Mouse (Mus musculus) lung, embryonic 16.5 days (tissue): Measurements from ENCODE around the gene Pcmt1. TPM values are rescaled to one million over a fixed set of nuclear protein-coding genes. Genes with fewer than 3 reads are reported as not detected.
"Not testable (repeated sequence)": the region's sequence is repeated elsewhere in the genome, so short reads cannot be mapped to it uniquely, and the experiment has no call there.

Source experiments
- ATAC-seq: fragments of 200-750 bp; cut with Nextera tagmentation; 2 replicates; pipeline ENCODE4 v1.8.0; 2017; ENCODE audit warnings: low read depth, mild to moderate bottlenecking, moderate library complexity
- H3K27ac ChIP-seq: fragments of 300-500 bp; sonication (generic); 2 replicates; pipeline ENCODE4 v1.5.1; 2014; ENCODE audit warnings: mild to moderate bottlenecking, control low read depth, low read length
- H3K27me3 ChIP-seq: fragments of 300-500 bp; sonication (generic); 2 replicates; pipeline ENCODE4 v1.6.1; 2014; ENCODE audit warnings: low read depth, low read length, mixed read lengths; ENCODE audit not compliant: control insufficient read depth, insufficient read depth
- H3K36me3 ChIP-seq: fragments of 300-500 bp; sonication (generic); 2 replicates; pipeline ENCODE4 v1.6.1; 2014; ENCODE audit warnings: low read length; ENCODE audit not compliant: control insufficient read depth, insufficient read depth
- H3K4me1 ChIP-seq: fragments of 300-500 bp; sonication (generic); replicated peaks from 2 replicates; pipeline ENCODE4 v1.6.1; 2014; ENCODE audit warnings: low read length, mixed read lengths; ENCODE audit not compliant: control insufficient read depth, insufficient read depth
- H3K4me2 ChIP-seq: fragments of 300-500 bp; sonication (generic); 2 replicates; pipeline ENCODE4 v1.6.1; 2014; ENCODE audit warnings: low read depth, low read length, control low read depth
- H3K4me3 ChIP-seq: fragments of 300-500 bp; sonication (generic); 2 replicates; pipeline ENCODE4 v1.5.1; 2014; ENCODE audit warnings: mild to moderate bottlenecking, low read length, control low read depth
- H3K9ac ChIP-seq: fragments of 300-500 bp; sonication (generic); 2 replicates; pipeline ENCODE4 v1.6.1; 2014; ENCODE audit warnings: low read length, control low read depth
- H3K9me3 ChIP-seq: fragments of 300-500 bp; sonication (generic); 2 replicates; pipeline ENCODE4 v1.6.1; 2016; ENCODE audit warnings: low read length; ENCODE audit not compliant: control insufficient read depth
- WGBS: fragments of 180-500 bp; shearing (Covaris S2); extraction: QIAGEN DNeasy Blood & Tissue Kit; methylation state at CpG from one replicate; pipeline ENCODE4 v1.1.7; 2014; 5-methylcytosine and 5-hydroxymethylcytosine counted together
- polyA plus RNA-seq: library from polyadenylated mRNA; unstranded; fragments of >200 nt; fragmentation: Nextera tagmentation; extraction: Ambion mirVana; gene quantifications from 2 replicates; pipeline ENCODE4 v1.2.1, GENCODE M21; 2015

Gene Pcmt1
- polyA plus RNA-seq, 1 experiment from 2014 or later = 126 TPM

DNA sequence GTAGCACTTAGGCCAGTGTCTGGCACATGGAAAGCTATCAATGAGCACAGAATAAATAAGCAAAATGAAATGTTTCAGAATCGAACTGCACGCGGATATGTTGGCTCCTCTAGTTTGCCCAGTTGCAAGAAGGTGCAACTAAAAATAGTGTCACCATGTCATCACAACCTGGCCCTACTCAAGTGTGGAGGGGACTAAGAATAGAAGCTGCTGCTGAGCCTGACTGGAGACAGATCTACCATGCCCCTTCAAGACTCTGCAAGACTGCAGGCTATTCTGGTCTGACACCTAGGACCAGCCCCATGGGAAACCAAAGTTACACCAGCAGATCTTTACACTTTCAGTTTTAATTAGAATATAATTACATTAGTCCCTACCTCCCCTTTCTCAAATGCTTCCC lies 58.6 kb downstream of the Pcmt1 start:
- Histone ChIP-seq H3K9me3 (no peaks in the 10 kb centered on the region), H3K27me3 (no peaks in the 10 kb centered on the region), H3K9ac (no peak overlapping the region), H3K4me3 (no peak overlapping the region), H3K36me3 (no peaks in the 10 kb centered on the region), H3K4me1 (no peaks in the 10 kb centered on the region), H3K27ac (no peak overlapping the region), H3K4me2 (no peak overlapping the region)
- WGBS = 77% methylated on average over 3 of the region's 3 CpGs
- no peak for ATAC-seq

DNA sequence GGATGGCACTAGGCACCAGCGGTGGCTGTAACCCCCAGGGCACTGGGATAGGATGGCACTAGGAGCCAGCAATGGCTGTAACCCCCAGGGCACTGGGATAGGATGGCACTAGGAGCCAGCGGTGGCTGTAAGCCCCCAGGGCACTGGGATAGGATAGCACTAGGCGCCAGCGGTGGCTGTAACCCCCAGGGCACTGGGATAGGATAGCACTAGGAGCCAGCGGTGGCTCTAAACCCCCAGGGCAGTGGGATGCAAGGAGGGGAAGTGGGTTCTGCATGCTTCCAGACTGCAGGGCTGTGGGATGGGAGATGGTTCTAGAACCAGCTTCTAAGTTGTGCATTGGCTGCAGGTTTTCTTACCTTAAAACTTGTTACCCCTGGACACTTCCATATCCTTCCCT lies 60.2 kb downstream of the Pcmt1 start:
- Histone ChIP-seq H3K36me3 (no peaks in the 10 kb centered on the region), H3K9me3 (no peaks in the 10 kb centered on the region), H3K4me2 (no peak overlapping the region), H3K27ac (no peak overlapping the region), H3K4me3 (no peak overlapping the region), H3K4me1 (no peaks in the 10 kb centered on the region), H3K27me3 (no peaks in the 10 kb centered on the region), H3K9ac (no peak overlapping the region)
- ATAC-seq = no peak
- 76% methylated on average over 5 of the region's 5 CpGs for WGBS

- Histone ChIP-seq H3K27me3 (no peaks in the 10 kb centered on the region), H3K4me1 (no peaks in the 10 kb centered on the region), H3K9ac (no peak overlapping the region), H3K4me2 (no peak overlapping the region), H3K27ac (no peak overlapping the region), H3K36me3 (no peaks in the 10 kb centered on the region), H3K9me3 (peaks cover under 1% of the 10 kb centered on the region; the same call in 1 of the 2 replicates), H3K4me3 (no peak overlapping the region)
- no peak for ATAC-seq
- 94% methylated on average over 5 of the region's 5 CpGs for WGBS
Measured at GRCm38 (mm10) chr10:7619821-7620241, 61.1 kb downstream of the Pcmt1 start.

GRCm38 (mm10) chr10:7617556-7617955 lies 63.4 kb downstream of the Pcmt1 start:
- 57% methylated on average over 3 of the region's 3 CpGs for WGBS
- not testable (repeated sequence) for H3K4me2 ChIP-seq, H3K27ac ChIP-seq, ATAC-seq, H3K27me3 ChIP-seq, H3K9me3 ChIP-seq, H3K9ac ChIP-seq, H3K4me1 ChIP-seq, H3K36me3 ChIP-seq, H3K4me3 ChIP-seq

GRCm38 (mm10) chr10:7617146-7617545 lies 63.8 kb downstream of the Pcmt1 start:
- H3K4me1 ChIP-seq, H3K9me3 ChIP-seq, H3K4me2 ChIP-seq, H3K9ac ChIP-seq, H3K36me3 ChIP-seq, H3K4me3 ChIP-seq, H3K27ac ChIP-seq, H3K27me3 ChIP-seq, ATAC-seq: not testable (repeated sequence)
- 91% methylated on average over 9 of the region's 11 CpGs for WGBS

DNA sequence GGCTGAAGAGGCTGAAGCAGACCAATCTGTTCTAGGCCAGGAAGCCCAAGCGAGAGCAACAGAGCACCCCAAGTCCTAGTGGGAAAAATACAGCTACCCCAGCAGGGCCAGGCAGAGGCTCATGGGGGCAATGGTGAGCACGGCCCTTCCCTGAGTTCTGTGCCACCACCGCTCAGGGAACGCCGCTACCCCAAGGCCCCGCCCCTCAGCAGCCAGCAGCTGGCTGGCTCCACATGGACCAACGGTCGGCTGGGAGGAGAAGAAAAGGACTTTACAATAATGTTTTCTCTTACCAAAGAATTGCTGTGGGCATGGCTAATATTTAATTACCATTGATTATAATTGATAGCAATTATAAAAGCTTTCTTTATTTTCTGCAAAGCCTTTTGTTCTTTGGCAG lies 66.1 kb downstream of the Pcmt1 start:
- Histone ChIP-seq H3K9ac (no peak overlapping the region), H3K4me2 (no peak overlapping the region), H3K4me3 (no peak overlapping the region), H3K27me3 (no peaks in the 10 kb centered on the region), H3K4me1 (no peaks in the 10 kb centered on the region), H3K27ac (no peak overlapping the region), H3K9me3 (peaks cover 4% of the 10 kb centered on the region; the same call in 1 of the 2 replicates), H3K36me3 (no peaks in the 10 kb centered on the region)
- WGBS = 84% methylated on average over 8 of the region's 8 CpGs
- ATAC-seq = no peak

GRCm38 (mm10) chr10:7612210-7612609 lies 68.7 kb downstream of the Pcmt1 start:
- ATAC-seq, H3K9ac ChIP-seq, H3K27me3 ChIP-seq, H3K9me3 ChIP-seq, H3K4me1 ChIP-seq, H3K27ac ChIP-seq, H3K36me3 ChIP-seq, H3K4me2 ChIP-seq, H3K4me3 ChIP-seq: not testable (repeated sequence)

DNA sequence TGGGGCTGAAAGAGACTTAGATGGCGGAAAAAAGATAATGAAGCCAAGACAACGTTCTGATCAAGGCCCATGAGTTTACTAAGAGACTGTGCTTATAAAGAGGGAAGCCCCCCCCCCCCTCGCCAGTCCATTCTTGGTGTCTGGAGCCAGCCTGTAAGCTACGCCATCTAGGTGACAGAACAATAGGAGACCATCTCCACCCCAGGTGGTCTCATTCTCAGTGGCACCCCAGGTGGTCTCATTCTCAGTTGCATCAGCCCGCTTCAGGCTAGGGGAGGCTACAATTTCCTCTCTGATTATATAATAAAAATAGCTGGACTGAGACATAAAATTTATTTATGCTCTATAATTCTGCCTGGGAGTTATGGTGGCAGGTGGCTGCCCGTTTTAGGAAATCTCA lies 69.3 kb downstream of the Pcmt1 start:
- peaks cover 4% of the 10 kb centered on the region; the same call in 1 of the 2 replicates for H3K9me3 ChIP-seq
- ATAC-seq = no peak
- no peak overlapping the region for H3K27ac ChIP-seq
- H3K4me3 ChIP-seq = no peak overlapping the region
- H3K36me3 ChIP-seq = no peaks in the 10 kb centered on the region
- no peaks in the 10 kb centered on the region for H3K27me3 ChIP-seq
- H3K4me1 ChIP-seq = no peaks in the 10 kb centered on the region
- WGBS = 67% methylated on average over 6 of the region's 6 CpGs
- no peak overlapping the region for H3K4me2 ChIP-seq
- no peak overlapping the region for H3K9ac ChIP-seq

DNA sequence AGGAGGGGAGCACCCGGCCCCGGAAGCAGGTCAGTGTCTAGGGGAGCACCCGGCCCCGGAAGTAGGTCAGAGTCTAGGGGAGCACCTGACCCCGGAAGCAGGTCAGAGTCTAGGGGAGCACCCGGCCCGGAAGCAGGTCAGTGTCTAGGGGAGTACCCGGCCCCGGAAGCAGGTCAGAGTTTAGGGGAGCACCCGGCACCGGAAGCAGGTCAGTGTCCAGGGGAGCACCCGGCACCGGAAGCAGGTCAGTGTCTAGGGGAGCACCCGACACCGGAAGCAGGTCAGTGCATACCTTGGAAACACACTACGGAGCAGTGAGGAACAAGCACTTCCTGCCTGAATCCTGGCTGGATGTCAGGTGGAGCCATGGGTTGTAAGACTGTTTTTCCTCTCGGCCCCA lies 72.3 kb downstream of the Pcmt1 start:
- Histone ChIP-seq H3K4me1 (no peaks in the 10 kb centered on the region), H3K4me2 (no peak overlapping the region), H3K4me3 (no peak overlapping the region), H3K27ac (no peak overlapping the region), H3K27me3 (no peaks in the 10 kb centered on the region), H3K9ac (no peak overlapping the region), H3K9me3 (no peaks in the 10 kb centered on the region), H3K36me3 (no peaks in the 10 kb centered on the region)
- 85% methylated on average over 17 of the region's 17 CpGs for WGBS
- no peak for ATAC-seq

GRCm38 (mm10) chr10:7606437-7606836 lies 74.5 kb downstream of the Pcmt1 start:
- no peaks in the 10 kb centered on the region for H3K36me3 ChIP-seq
- H3K4me1 ChIP-seq = no peaks in the 10 kb centered on the region
- H3K27ac ChIP-seq = no peak overlapping the region
- no peak overlapping the region for H3K9ac ChIP-seq
- no peak overlapping the region for H3K4me3 ChIP-seq
- no peak for ATAC-seq
- WGBS = 59% methylated on average over 2 of the region's 2 CpGs
- no peak overlapping the region for H3K4me2 ChIP-seq
- no peaks in the 10 kb centered on the region for H3K27me3 ChIP-seq
- H3K9me3 ChIP-seq = no peaks in the 10 kb centered on the region
